Mouse (Mus musculus): ENCODE measurements around the gene Trcg1. TPM values are rescaled to one million over a fixed set of nuclear protein-coding genes. Genes with fewer than 3 reads are reported as not detected.
"Not testable (repeated sequence)": the region's sequence is repeated elsewhere in the genome, so short reads cannot be mapped to it uniquely, and the experiment has no call there.

The Trcg1 gene
- not detected for total RNA-seq (2022)

DNA sequence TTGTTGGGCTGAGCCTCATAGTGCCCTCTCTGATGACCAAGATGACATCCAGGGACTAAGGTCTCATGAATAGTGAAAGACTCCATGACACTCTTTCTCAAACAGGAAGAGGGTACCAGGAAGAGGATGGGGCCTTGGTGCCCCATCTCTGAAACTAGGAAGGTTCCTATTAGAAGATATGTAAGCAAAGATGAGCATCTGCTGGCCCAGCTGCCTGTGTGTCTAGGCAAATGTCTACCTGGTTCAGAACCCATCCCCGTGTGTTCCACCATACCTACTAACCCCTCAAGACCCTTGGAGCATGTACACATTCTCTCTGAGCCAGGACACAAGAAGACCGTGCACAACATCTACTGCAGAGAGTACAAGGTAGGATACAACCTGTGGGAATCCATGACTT lies at the start of gene Trcg1:
Gene Trcg1, plus strand, starts transcription at position 301 of the 400 bp plus-strand sequence.
- DNase-seq (ENCODE audit: low spot score in 2 of 2) = no peak

DNA sequence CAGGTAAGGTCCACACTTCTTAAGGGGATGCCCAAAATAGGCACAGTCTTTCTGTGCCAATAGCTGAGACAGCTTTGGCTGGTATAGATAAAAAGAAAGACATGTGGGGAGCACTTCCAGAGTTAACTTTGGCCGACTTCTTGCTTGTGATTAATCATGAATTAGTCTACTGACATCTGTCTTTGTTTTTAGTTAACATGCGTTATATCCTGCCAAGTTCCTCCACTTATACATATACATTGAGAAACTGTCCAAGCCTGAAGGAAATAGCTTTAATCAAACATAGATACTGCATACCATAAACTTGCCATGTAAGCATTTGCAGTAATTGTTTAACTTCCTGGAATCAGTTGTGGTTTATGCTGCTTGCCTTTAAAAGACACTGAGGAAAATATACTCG lies 39.6 kb upstream of the Trcg1 start:
- no peak for DNase-seq (ENCODE audit: low spot score in 2 of 2)

DNA sequence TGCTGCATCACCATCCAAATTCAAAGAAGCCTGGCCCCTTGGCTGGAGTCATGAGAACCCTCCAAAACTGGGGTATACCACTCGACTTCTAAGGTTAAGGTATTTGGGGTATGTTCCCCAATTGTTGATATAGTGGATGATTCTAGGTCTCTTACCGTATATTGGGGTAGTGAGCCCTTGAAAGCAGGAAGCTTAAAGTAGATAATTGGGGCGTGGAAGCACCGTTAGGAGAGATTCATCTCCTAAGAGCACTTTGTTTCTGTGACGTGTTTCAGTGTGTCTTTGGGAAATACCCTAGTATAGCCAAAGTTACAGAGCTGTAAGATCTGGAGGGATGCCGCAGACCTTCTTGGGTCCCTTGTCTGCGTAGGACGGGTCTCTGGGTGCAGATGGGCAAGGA lies 38.9 kb upstream of the Trcg1 start:
- no peak for DNase-seq (ENCODE audit: low spot score in 2 of 2)

DNA sequence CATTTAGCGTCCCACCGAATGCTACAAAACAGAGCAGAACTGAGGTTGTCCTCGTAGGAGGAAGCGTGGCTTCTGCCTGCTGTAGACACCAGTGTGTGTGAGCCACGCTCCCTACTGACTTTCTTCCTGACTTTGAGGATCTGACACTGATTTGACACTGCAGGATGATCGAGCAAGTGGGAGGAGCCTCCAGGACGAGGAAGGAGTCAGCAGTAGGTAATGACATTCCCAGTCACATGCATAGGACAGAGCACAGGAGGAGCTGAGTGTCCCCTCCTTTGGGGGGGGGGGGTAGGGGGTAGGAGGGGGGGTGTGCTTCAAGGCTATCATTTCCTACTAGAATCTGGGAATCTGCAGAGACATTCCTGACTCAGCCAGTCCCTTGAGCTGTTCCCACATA lies 33.4 kb upstream of the Trcg1 start:
- no peak for DNase-seq (ENCODE audit: low spot score in 2 of 2)

DNA sequence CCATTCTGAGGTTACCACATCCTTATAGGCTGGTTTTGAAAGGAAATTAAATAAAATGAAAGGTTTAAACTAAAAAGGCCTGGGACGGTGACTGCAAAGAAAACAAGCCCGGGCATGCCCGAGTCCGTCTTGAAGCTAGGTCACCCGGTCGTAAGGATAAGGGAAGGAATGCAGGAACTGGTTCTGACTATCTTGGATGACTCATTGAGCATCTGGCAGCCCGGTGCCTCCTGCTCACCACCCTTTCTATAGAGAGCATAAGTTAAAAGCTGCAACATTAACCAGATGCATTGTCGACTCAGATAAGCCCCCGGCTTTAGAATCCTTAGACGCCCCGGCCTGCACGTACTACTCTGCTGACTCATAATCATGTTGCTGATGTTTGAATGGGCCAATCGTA lies 32.8 kb upstream of the Trcg1 start:
- not testable (repeated sequence) for DNase-seq (ENCODE audit: low spot score in 2 of 2)

DNA sequence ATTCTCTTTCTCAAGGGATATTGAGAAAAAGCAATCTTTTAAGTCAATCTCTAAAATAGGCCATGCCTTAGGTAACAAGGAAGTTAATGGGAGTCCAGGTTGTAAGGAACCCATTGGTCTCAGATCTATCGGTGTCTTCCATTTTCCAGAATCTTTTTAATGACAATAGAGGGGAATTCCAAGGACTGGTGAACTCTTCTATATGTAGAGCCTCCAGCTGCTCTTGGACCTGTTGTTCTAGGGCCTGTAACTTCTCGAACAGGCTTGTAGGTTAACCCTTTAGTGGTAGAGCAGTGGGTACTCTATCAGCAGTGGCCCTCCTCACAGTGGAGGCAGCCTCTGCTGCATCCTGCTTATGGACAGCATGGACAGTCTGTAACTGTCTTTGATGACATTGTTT lies 29.5 kb upstream of the Trcg1 start:
- DNase-seq (ENCODE audit: low spot score in 2 of 2) = no peak

DNA sequence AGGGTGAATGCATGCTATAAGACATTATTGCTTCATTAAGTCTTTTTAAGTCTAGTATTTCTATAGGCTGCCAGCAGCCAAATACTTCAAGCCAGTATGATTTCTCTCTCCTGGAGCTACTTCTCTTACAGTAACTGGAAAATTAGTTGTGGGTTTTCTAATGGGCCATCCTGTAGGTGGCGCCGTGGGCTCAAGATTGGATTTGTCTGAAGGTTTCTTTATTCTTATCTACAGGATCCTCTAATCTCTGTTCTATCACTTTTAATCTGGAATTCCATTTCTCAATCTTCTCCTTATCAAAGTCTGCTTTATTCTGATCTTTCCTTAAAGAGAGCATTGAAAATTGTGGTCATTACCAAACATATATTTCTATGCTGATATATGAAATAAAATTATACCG lies 27.0 kb upstream of the Trcg1 start:
- peak in 1 of 2 experiments; percentile 40 for DNase-seq (ENCODE audit: low spot score in 2 of 2)

DNA sequence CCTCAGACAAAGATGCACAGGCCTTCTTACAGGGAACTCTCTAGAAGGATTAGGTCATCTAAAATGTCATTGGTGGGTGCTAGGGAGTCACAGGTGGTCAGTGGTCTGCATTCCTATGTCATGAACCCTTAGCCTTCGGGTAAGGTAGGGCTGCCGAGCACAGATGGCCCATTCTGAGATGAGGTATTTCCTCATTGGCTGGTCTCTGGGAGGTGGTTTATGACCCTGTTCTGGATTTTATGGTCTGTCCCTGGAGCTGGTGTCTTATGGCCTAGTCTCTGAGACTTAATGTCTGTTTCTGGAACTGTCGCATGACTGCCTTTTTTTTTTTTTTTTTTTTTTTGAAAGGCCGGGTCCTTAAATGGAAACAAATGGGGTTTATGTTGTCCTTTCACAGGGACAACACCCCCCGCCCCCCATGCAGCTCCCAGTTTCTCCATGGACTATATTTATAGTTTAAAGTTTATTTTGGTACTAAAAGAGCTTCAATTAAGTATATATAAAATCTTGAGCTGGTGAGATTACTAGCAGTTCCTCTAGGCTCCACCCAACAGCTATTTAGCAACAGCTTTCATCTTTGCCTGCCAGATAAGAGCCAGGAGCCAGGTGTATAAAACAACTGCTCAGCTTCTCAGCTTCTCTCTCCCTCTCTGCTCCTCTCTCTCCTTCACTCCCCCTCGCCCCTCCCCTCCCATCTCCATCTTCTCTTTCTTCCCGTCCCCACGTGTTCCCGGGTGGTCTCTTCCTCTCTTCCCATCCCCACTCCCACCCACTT lies 23.7 kb upstream of the Trcg1 start:
- DNase-seq (ENCODE audit: low spot score in 2 of 2) = no peak

DNA sequence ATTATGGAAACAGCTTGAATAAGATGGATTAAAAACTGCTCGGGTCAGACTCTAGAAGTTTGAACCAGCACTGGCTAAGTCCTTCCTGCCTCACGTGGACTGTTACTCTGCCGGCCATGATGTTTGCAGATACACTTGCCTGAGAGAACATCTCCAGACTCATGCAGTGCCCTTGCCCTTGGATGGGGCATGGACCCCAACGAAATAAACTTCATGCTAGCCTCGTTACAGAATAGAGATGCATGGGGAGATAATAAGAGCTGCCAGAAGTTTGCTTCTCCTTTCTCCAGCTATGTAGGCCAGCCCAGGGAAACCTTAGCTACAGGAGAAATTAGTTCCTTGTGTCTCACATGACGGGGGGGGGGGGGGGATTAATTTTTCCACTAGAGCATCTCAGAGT lies 21.9 kb upstream of the Trcg1 start:
- DNase-seq (ENCODE audit: low spot score in 2 of 2) = no peak

DNA sequence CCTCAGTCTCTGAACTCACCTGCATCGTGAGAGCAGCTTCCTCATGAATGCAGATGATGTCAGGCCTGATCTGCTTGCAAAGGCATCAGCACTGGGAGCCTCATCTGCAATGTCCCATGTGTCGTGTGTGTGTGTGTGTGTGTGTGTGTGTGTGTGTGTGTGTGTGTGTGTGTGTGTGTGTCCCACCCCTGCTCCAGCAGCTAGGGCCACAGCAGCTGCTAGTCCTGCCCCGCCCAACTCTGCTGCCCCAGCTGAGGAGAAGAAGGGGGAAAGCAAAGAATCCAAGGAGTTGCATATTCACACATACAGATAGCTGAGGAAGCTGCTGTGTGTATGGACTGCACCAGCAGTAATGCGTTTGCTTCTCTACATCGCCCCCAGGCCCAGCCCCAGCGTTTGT lies 19.1 kb upstream of the Trcg1 start:
- DNase-seq (ENCODE audit: low spot score in 2 of 2) = no peak

DNA sequence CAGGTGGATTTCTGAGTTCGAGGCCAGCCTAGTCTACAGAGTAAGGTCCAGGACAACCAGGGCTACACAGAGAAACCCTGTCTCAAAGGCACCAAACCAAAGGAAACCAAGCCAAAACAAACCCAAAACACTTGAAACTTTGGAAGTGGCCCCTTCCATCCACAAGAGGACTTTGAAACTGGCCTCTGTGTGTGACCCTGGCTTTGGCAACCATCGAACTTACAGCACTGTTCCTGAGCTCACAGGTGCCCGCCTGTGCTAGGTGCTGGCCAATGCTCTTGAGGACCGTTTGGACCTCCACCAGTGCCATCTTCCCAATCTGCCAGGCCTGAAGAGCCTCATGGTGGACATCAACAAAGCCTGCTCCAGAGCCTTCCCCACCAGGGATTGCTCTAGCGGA lies 17.6 kb upstream of the Trcg1 start:
- DNase-seq (ENCODE audit: low spot score in 2 of 2) = no peak

DNA sequence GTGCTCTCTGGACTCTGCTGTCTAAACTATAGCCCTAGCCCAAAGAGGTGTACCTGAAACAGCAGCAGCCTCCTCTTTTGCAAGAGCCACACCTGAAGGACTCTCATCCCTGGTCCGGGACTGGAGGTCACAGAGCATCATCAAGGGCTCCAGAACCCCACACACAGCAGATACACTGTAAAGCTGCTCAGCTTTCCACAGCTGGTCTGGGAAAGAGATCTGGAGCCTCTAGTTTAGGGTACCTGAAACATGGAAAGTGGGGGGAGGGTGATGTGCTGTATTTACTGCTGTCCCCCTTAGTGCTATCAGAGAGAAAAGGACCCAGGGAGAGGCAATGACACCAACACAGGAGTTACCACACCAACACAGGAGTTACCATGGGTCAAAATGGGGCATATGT lies 16.8 kb upstream of the Trcg1 start:
- DNase-seq (ENCODE audit: low spot score in 2 of 2) = no peak

DNA sequence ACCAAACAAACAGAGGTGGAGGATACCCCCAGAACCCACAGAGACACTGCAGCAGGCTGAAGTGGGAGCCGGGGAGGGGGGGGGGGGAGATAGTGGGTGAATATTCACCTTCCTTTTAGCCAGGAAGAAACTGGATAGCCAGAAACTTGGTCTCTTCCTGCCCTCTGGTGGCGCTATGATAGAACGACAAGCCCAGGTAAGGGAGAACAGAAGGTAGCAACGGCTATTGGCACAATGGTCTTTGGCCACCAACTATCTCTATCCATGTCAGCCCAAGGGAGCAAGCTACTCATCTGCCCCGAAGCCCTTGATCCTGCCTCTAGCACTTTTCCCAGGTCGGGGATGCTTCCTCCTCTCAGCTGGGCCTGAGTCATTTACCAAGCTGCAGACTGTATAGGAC lies 16.0 kb upstream of the Trcg1 start:
- peak in 1 of 2 experiments; percentile 34 for DNase-seq (ENCODE audit: low spot score in 2 of 2)

DNA sequence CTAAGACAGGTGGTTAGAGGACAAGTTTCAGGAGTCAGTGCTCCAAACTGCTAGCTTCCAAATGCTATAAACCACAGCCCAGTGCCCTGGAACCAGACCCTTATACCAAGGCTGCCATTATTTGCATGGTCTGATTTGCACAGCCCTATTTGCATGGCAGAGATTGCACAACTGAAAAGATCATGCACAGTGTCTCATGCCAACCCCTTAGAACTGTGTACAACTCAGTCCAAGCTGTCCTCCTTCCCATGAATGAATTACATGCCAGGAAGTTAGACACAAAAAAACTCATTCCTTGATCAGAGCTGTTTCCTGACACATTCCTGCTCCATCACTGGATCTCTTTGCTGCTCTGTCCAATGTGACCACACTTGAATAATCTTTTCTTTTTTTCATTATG lies 13.0 kb upstream of the Trcg1 start:
- DNase-seq (ENCODE audit: low spot score in 2 of 2) = no peak

DNA sequence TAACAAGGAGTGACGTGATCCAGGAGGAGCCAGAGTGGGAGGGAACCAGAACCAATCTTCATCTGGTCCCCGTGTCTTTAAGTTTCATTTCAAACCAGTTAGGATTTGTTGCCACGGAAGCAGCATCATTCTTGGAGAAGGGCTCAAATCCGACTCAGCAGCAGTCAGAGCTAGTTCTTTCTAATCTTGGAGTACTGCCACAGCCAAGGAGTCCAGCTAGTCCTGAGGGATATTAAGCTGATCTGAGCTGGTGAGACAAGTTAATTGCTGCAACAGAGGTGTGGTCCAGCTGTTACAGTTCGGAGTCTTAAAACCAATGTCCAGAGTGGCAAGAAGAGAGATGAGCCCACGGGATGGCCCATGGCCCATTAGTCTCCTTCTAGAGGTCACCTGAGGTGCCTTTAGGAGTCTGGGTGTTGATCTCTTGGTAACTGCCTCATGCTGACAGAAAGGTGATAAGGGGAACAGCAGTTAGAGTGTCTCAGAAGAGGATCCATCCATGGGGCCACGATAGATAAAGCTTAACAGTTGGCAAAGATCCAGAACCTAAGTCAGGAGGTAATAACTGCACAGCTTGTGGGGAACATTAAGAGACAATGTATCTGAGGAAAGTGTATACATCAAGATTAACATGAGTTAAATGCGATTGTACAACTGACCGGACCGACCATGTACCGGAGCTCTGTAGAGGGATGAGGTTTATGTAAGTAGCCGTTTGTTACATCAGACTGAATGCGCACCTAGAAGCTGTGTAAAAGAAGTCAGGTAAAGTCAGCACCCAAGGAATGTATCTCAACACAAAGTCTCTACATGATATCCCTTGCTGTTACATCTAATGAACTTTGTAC lies 10.4 kb upstream of the Trcg1 start:
- no peak for DNase-seq (ENCODE audit: low spot score in 2 of 2)

DNA sequence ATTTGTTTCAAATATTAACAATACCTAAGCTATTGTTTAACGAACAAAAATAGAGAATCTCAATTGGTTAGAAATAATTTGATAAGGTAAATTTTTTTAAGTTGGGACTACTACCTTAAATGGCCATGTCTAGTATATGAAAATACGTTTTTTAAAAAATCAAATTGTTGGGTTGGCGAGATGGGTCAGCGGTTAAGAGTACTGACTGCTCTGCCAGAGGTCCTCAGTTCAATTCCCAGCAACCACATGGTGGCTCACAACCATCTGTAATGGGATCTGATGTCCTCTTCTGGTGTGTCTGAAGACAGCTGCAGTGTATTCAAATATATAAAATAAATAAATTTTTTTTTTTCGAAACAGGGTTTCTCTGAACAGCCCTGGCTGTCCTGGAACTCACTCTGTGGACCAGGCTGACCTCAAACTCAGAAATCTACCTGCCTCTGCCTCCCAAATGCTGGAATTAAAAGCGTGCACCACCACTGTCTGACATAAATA lies 9.7 kb upstream of the Trcg1 start:
- not testable (repeated sequence) for DNase-seq (ENCODE audit: low spot score in 2 of 2)

DNA sequence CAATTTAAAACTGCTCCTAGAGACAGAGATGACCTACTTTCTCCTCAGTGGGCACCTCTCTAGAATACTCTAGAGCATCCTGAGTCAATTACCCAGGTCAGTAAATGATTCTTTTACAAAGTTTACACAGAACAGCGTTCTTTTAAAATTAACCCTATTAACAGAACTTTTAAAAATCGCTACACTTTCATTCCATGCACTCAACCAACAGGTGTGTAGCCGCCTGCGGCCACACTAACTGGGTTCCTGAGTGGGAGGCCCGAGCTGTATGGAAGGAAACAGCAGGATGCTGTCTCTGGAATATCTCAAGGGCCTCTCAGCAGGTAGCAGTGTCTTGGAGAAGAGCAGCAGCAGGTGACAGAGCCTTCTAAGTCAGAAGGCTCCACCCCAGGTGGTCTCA lies 9.2 kb upstream of the Trcg1 start:
- DNase-seq (ENCODE audit: low spot score in 2 of 2) = no peak

DNA sequence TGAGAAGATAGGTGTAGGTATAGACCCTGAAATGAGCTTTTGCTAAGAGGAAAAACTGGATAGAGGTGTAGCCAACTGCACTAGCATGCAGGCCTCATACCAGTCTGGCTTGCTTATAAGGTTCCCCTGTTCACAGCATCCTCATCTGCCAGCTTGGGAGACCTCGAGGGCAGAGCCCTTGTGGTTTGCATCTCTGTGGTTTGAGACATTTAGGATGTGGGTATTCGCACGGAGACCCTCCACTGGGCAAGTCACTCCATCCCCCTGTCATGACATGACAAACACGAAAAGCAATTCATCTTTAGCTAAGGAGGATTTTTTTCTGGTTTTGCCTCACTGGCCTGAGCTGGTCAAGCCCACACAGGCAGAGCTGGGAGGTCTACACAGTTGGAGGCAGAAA lies 8.2 kb upstream of the Trcg1 start:
- no peak for DNase-seq (ENCODE audit: low spot score in 2 of 2)

DNA sequence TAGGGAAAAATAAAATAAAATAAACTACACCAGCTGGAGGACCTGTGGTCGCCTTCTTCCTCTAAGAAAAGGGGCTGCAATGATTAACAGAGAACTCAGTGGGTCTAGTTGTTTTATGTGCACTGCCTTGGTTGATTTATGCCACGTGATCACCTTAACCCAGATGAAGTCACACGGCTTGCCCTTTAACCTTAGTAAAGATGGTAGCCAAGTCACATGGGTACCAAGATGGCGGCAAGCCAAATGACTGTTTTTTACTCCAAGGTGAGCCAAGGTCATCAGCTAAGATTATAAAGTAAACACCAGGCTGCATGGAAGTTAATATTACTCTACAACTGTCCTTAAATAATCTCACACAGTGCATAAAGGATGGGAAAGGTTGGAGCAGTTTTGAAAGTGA lies 6.6 kb upstream of the Trcg1 start:
- DNase-seq (ENCODE audit: low spot score in 2 of 2) = no peak

DNA sequence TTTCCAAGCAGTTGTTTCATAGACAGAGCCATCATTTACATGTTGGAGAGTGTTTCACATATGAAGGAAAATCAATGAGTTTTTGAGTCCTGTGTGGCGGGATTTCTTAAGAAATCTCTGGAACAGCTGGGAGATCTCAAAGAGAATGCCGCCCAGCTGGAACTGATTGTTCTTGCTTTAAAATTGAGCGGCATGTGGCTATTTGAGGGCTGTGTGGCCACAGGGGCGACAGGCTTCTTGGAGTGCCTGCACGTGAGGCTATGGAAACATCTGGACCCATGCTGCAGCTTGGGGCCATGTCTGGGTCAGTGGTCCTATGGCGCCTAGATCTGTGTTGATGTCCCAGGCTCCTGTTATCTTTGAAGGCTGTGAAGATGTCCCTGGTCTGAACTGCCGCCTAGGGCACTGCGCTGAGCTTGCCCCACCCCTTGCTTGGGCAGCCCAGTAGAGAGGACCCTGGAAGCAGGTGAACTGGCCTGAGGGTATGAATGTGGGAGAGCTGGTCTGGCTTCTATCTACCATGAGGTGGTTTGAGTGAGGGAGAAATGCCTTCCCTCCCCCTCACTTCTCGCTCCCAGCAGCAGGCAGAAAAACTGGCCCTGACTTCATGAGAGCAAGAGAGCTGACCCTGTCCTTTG lies 6.1 kb upstream of the Trcg1 start:
- DNase-seq (ENCODE audit: low spot score in 2 of 2) = no peak

DNA sequence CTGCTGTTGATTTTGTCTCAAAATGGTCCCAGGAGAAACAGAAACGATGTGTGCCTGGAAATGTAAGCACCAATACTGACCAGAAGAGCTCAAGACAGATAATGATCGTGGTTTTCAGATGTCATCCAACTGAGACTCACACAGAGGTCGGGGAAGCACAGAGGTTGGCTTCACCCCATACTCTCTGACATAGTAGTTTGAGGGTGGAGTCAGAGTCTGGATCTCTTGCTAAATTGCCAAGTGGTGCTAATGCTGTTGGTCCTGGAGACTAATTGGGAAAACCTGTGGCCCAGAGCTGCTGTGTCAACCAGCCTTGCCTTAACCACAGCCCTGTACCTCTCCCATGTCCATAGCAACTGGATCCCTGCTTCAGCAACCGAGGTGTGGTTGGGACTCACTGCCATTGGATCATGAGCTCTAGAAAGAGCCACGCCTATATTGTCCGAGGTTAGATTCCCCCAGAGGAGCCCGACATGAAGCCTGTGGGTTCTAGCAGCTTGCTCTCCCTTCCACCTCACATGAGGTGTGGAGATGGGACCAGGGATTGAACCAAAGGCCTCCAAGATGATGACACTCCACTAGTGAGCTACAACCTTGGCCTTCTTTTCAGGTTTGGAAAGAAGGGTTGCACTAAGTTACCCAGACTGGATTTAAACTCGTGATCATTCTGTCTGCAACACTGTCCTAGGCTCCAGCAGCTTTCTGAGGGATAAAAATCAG lies 4.7 kb upstream of the Trcg1 start:
- DNase-seq (ENCODE audit: low spot score in 2 of 2) = no peak

Data from layer of hippocampus, adult 8-10 months (tissue).